ENCODE assay signal across 26 mouse cellular contexts in genomic region chr14:77547351-77547750, GRCm38 (mm10).
DNase-seq lines count a peak whose midpoint lies in the region; ATAC-seq and TF ChIP-seq lines count a peak whose summit lies in the region.
"Had no signal": no experiment of that assay in that cellular context is flagged by ENCODE, and none has a peak within 500 bp of the region (broad histone marks: within the 10 kb centered on the region; RNA-seq: fewer than 3 reads in every experiment).

No protein-coding gene starts in this region.

- H3K9ac ChIP-seq in forebrain, postnatal 0 days: no peak overlapping the region
- H3K9ac ChIP-seq in forebrain, embryonic 11.5 days (ENCODE audit: low read length): no peak overlapping the region
- no peak overlapping the region for H3K9ac ChIP-seq in midbrain, postnatal 0 days (replicated peaks; ENCODE audit: low read length, poor library complexity, severe bottlenecking)
- no peak overlapping the region for H3K9ac ChIP-seq in midbrain, embryonic 13.5 days (replicated peaks)
- H3K9ac ChIP-seq: embryonic facial prominence, embryonic 12.5 days; forebrain, embryonic 12.5 days; intestine, embryonic 15.5 days; limb, embryonic 15.5 days; liver, embryonic 15.5 days; midbrain, embryonic 12.5 days had no signal

- peak; percentile 51; the same call in 1 of the 2 replicates for ATAC-seq in forebrain, postnatal 0 days
- no peak for ATAC-seq in forebrain, embryonic 11.5 days (replicated peaks; ENCODE audit: low FRiP score)
- ATAC-seq in midbrain, postnatal 0 days (ENCODE audit: low FRiP score): no peak
- ATAC-seq in midbrain, embryonic 13.5 days: no peak
- ATAC-seq: hindbrain, embryonic 16.5 days; intestine, embryonic 15.5 days; lung, postnatal 0 days; Patski had no signal

- H3K4me1 ChIP-seq in forebrain, postnatal 0 days (ENCODE audit: insufficient read depth): peaks cover 4% of the 10 kb centered on the region; the same call in 1 of the 2 replicates
- peaks cover 2% of the 10 kb centered on the region; the same call in 1 of the 2 replicates for H3K4me1 ChIP-seq in forebrain, embryonic 11.5 days (replicated peaks; ENCODE audit: control insufficient read depth, insufficient read depth, low read length)
- H3K4me1 ChIP-seq in midbrain, postnatal 0 days (ENCODE audit: insufficient read depth, low read length): no peaks in the 10 kb centered on the region
- peaks cover 13% of the 10 kb centered on the region; the same call in 1 of the 2 replicates for H3K4me1 ChIP-seq in midbrain, embryonic 13.5 days (replicated peaks)
- H3K4me1 ChIP-seq: embryonic facial prominence, embryonic 12.5 days; intestine, embryonic 15.5 days; limb, embryonic 15.5 days; liver, embryonic 15.5 days; midbrain, embryonic 12.5 days had no signal

- no peaks in the 10 kb centered on the region for H3K36me3 ChIP-seq in forebrain, postnatal 0 days (ENCODE audit: insufficient read depth)
- no peaks in the 10 kb centered on the region for H3K36me3 ChIP-seq in forebrain, embryonic 11.5 days (ENCODE audit: control insufficient read depth, insufficient read depth, low read length)
- no peaks in the 10 kb centered on the region for H3K36me3 ChIP-seq in midbrain, postnatal 0 days (ENCODE audit: insufficient read depth, low read length)
- H3K36me3 ChIP-seq in midbrain, embryonic 13.5 days: no peaks in the 10 kb centered on the region
- H3K36me3 ChIP-seq: embryonic facial prominence, embryonic 12.5 days; forebrain, embryonic 12.5 days; G1E; heart, embryonic 10.5 days; intestine, embryonic 15.5 days; limb, embryonic 15.5 days; liver, embryonic 15.5 days; midbrain, embryonic 12.5 days had no signal

- no peaks in the 10 kb centered on the region for H3K9me3 ChIP-seq in forebrain, postnatal 0 days (ENCODE audit: low read length)
- no peaks in the 10 kb centered on the region for H3K9me3 ChIP-seq in forebrain, embryonic 11.5 days (ENCODE audit: control insufficient read depth, low read length)
- no peaks in the 10 kb centered on the region for H3K9me3 ChIP-seq in midbrain, postnatal 0 days (ENCODE audit: low read length)
- H3K9me3 ChIP-seq in midbrain, embryonic 13.5 days: no peaks in the 10 kb centered on the region
- H3K9me3 ChIP-seq: embryonic facial prominence, embryonic 12.5 days; forebrain, embryonic 12.5 days; heart, embryonic 10.5 days; intestine, embryonic 15.5 days; limb, embryonic 15.5 days; liver, embryonic 15.5 days; midbrain, embryonic 12.5 days had no signal

- no peak for DNase-seq in forebrain, postnatal 0 days
- no peak for DNase-seq in forebrain, embryonic 11.5 days (ENCODE audit: low spot score)
- DNase-seq in midbrain, postnatal 0 days (ENCODE audit: low spot score): peak; percentile 26
- peak; percentile 67 to 80 for DNase-seq in cerebellum, postnatal 14 days
- DNase-seq in spleen, adult 12 weeks (ENCODE audit: low spot score): no peak
- DNase-seq in frontal cortex, postnatal 14 days (ENCODE audit: low spot score in 2 of 2): no peak
- DNase-seq: adrenal gland, postnatal 36 days; gastrocnemius, adult 2 months; kidney, adult 8-10 months; kidney, postnatal 14 days; layer of hippocampus, postnatal 36 days; thymus, adult 2 months had no signal

- WGBS in forebrain, postnatal 0 days: 56% methylated on average over 5 of the region's 5 CpGs
- 88% methylated on average over 5 of the region's 5 CpGs for WGBS in forebrain, embryonic 11.5 days
- 82% methylated on average over 5 of the region's 5 CpGs for WGBS in midbrain, postnatal 0 days
- WGBS in midbrain, embryonic 13.5 days: 85% methylated on average over 5 of the region's 5 CpGs

- no peak overlapping the region for H3K4me2 ChIP-seq in forebrain, postnatal 0 days (ENCODE audit: low read depth)
- no peak overlapping the region for H3K4me2 ChIP-seq in forebrain, embryonic 11.5 days (ENCODE audit: low read depth, low read length, severe bottlenecking)
- H3K4me2 ChIP-seq in midbrain, postnatal 0 days (ENCODE audit: low read depth, low read length, poor library complexity, severe bottlenecking): no peak overlapping the region
- H3K4me2 ChIP-seq in midbrain, embryonic 13.5 days (replicated peaks): no peak overlapping the region
- H3K4me2 ChIP-seq: embryonic facial prominence, embryonic 12.5 days; forebrain, embryonic 12.5 days; intestine, embryonic 15.5 days; limb, embryonic 15.5 days; liver, embryonic 15.5 days; midbrain, embryonic 12.5 days had no signal

- H3K27ac ChIP-seq in forebrain, postnatal 0 days (ENCODE audit: low read depth, low read length): no peak overlapping the region
- H3K27ac ChIP-seq in forebrain, embryonic 11.5 days (ENCODE audit: low read depth, low read length): no peak overlapping the region
- no peak overlapping the region for H3K27ac ChIP-seq in midbrain, postnatal 0 days (ENCODE audit: low read depth, low read length)
- H3K27ac ChIP-seq in midbrain, embryonic 13.5 days: no peak overlapping the region
- H3K27ac ChIP-seq: embryonic facial prominence, embryonic 12.5 days; forebrain, embryonic 12.5 days; gastrocnemius, adult 2 months; heart, embryonic 10.5 days; intestine, embryonic 15.5 days; limb, embryonic 15.5 days; liver, embryonic 15.5 days; midbrain, embryonic 12.5 days; stomach, postnatal 0 days had no signal

- no peak overlapping the region for H3K4me3 ChIP-seq in forebrain, postnatal 0 days (ENCODE audit: low read depth, low read length)
- H3K4me3 ChIP-seq in forebrain, embryonic 11.5 days (ENCODE audit: low read depth, low read length): no peak overlapping the region
- no peak overlapping the region for H3K4me3 ChIP-seq in midbrain, postnatal 0 days (ENCODE audit: low read depth, low read length)
- no peak overlapping the region for H3K4me3 ChIP-seq in midbrain, embryonic 13.5 days (replicated peaks)
- H3K4me3 ChIP-seq: embryonic facial prominence, embryonic 12.5 days; forebrain, embryonic 12.5 days; gastrocnemius, adult 2 months; heart, embryonic 10.5 days; intestine, embryonic 15.5 days; limb, embryonic 15.5 days; liver, embryonic 15.5 days; midbrain, embryonic 12.5 days had no signal

- no peaks in the 10 kb centered on the region for H3K27me3 ChIP-seq in forebrain, postnatal 0 days (ENCODE audit: insufficient read depth, low read length)
- no peaks in the 10 kb centered on the region for H3K27me3 ChIP-seq in forebrain, embryonic 11.5 days (ENCODE audit: control insufficient read depth, insufficient read depth, low read length)
- no peaks in the 10 kb centered on the region for H3K27me3 ChIP-seq in midbrain, postnatal 0 days (ENCODE audit: insufficient read depth, low read length)
- H3K27me3 ChIP-seq in midbrain, embryonic 13.5 days: no peaks in the 10 kb centered on the region
- H3K27me3 ChIP-seq: CH12.LX; forebrain, embryonic 12.5 days; intestine, embryonic 15.5 days; limb, embryonic 15.5 days; liver, embryonic 15.5 days; midbrain, embryonic 12.5 days; Patski had no signal

- no peak for TF ChIP-seq CTCF in forebrain, postnatal 0 days (IDR thresholded peaks at IDR 0.05; ENCODE audit: low read depth)
- TF ChIP-seq CTCF in midbrain, postnatal 0 days (IDR thresholded peaks at IDR 0.05): no peak

Comparison
In these comparisons a context has a peak if more than half of its experiments do, and no peak if none do; other contexts are left out.
1. DNase-seq: peak in midbrain, postnatal 0 days (single experiment) and cerebellum, postnatal 14 days (2 of 2); none in forebrain, postnatal 0 days (single experiment), forebrain, embryonic 11.5 days (single experiment), spleen, adult 12 weeks (single experiment) and frontal cortex, postnatal 14 days (0 of 2).